ENCODE assay signal across 10 mouse cellular contexts in the genomic region with DNA sequence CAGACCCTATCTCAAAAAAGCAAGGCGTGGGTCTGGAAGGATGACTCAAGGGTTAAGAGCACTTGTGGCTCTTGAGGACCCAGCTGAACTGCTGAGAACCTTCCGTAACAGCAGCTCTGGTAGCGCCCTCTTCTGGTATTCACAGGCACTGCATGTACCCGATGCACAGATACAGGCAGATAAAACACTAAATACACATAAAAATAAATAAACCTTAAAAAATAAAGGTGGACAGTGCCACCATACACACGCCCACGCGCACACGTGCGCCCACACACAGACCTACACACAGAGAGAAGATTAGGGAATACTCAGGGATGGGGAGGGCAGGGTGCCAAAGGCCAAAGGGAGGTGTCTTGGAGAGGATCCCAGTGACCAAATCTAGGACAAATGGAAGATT. TPM values are rescaled to one million over a fixed set of nuclear protein-coding genes. Genes with fewer than 3 reads are reported as not detected.
DNase-seq lines count a peak whose midpoint lies in the region; ATAC-seq and TF ChIP-seq lines count a peak whose summit lies in the region.
"Had no signal": no experiment of that assay in that cellular context is flagged by ENCODE, and none has a peak within 500 bp of the region (broad histone marks: within the 10 kb centered on the region; RNA-seq: fewer than 3 reads in every experiment).

No protein-coding gene starts in this region.

- no peak overlapping the region for H3K27ac ChIP-seq in forebrain, embryonic 11.5 days (ENCODE audit: low read depth, low read length)
- H3K27ac ChIP-seq in forebrain, embryonic 15.5 days (replicated peaks) = no peak overlapping the region
- H3K27ac ChIP-seq in embryonic facial prominence, embryonic 11.5 days (replicated peaks; ENCODE audit: low read depth, low read length) = no peak overlapping the region
- no peak overlapping the region for H3K27ac ChIP-seq in midbrain, postnatal 0 days (ENCODE audit: low read depth, low read length)

- no peak for ATAC-seq in forebrain, embryonic 11.5 days (replicated peaks; ENCODE audit: low FRiP score)
- no peak for ATAC-seq in forebrain, embryonic 15.5 days (replicated peaks)
- ATAC-seq in embryonic facial prominence, embryonic 11.5 days (replicated peaks; ENCODE audit: insufficient number of reproducible peaks, low FRiP score, low TSS enrichment, low read depth) = no peak
- ATAC-seq in midbrain, postnatal 0 days (ENCODE audit: low FRiP score) = no peak

- H3K9ac ChIP-seq in forebrain, embryonic 11.5 days (ENCODE audit: low read length) = no peak overlapping the region
- no peak overlapping the region for H3K9ac ChIP-seq in forebrain, embryonic 15.5 days (replicated peaks)
- no peak overlapping the region for H3K9ac ChIP-seq in embryonic facial prominence, embryonic 11.5 days (replicated peaks; ENCODE audit: low read length)
- H3K9ac ChIP-seq in midbrain, postnatal 0 days (replicated peaks; ENCODE audit: low read length, poor library complexity, severe bottlenecking) = no peak overlapping the region

- no peaks in the 10 kb centered on the region for H3K36me3 ChIP-seq in forebrain, embryonic 11.5 days (ENCODE audit: control insufficient read depth, insufficient read depth, low read length)
- H3K36me3 ChIP-seq in forebrain, embryonic 15.5 days = no peaks in the 10 kb centered on the region
- no peaks in the 10 kb centered on the region for H3K36me3 ChIP-seq in embryonic facial prominence, embryonic 11.5 days (replicated peaks; ENCODE audit: control insufficient read depth, insufficient read depth, low read depth, low read length)
- no peaks in the 10 kb centered on the region for H3K36me3 ChIP-seq in midbrain, postnatal 0 days (ENCODE audit: insufficient read depth, low read length)

- H3K27me3 ChIP-seq in forebrain, embryonic 11.5 days (ENCODE audit: control insufficient read depth, insufficient read depth, low read length) = peaks cover 28% of the 10 kb centered on the region
- H3K27me3 ChIP-seq in forebrain, embryonic 15.5 days = peaks cover 29% of the 10 kb centered on the region
- peaks cover 28% of the 10 kb centered on the region for H3K27me3 ChIP-seq in embryonic facial prominence, embryonic 11.5 days (ENCODE audit: control insufficient read depth, insufficient read depth, low read length)
- peaks cover 22% of the 10 kb centered on the region for H3K27me3 ChIP-seq in midbrain, postnatal 0 days (ENCODE audit: insufficient read depth, low read length)

- H3K4me2 ChIP-seq in forebrain, embryonic 11.5 days (ENCODE audit: low read depth, low read length, severe bottlenecking) = no peak overlapping the region
- no peak overlapping the region for H3K4me2 ChIP-seq in forebrain, embryonic 15.5 days (replicated peaks)
- no peak overlapping the region for H3K4me2 ChIP-seq in embryonic facial prominence, embryonic 11.5 days (ENCODE audit: low read depth, low read length)
- no peak overlapping the region for H3K4me2 ChIP-seq in midbrain, postnatal 0 days (ENCODE audit: low read depth, low read length, poor library complexity, severe bottlenecking)

- peaks cover 2% of the 10 kb centered on the region; the same call in 1 of the 2 replicates for H3K4me1 ChIP-seq in forebrain, embryonic 11.5 days (replicated peaks; ENCODE audit: control insufficient read depth, insufficient read depth, low read length)
- peaks cover 12% of the 10 kb centered on the region for H3K4me1 ChIP-seq in forebrain, embryonic 15.5 days
- peaks cover 2% of the 10 kb centered on the region; the same call in 1 of the 2 replicates for H3K4me1 ChIP-seq in embryonic facial prominence, embryonic 11.5 days (ENCODE audit: control insufficient read depth, insufficient read depth, low read length)
- no peaks in the 10 kb centered on the region for H3K4me1 ChIP-seq in midbrain, postnatal 0 days (ENCODE audit: insufficient read depth, low read length)

- no peaks in the 10 kb centered on the region for H3K9me3 ChIP-seq in forebrain, embryonic 11.5 days (ENCODE audit: control insufficient read depth, low read length)
- no peaks in the 10 kb centered on the region for H3K9me3 ChIP-seq in forebrain, embryonic 15.5 days
- H3K9me3 ChIP-seq in embryonic facial prominence, embryonic 11.5 days (replicated peaks; ENCODE audit: control insufficient read depth, low read length) = no peaks in the 10 kb centered on the region
- no peaks in the 10 kb centered on the region for H3K9me3 ChIP-seq in midbrain, postnatal 0 days (ENCODE audit: low read length)

- H3K4me3 ChIP-seq in forebrain, embryonic 11.5 days (ENCODE audit: low read depth, low read length) = no peak overlapping the region
- H3K4me3 ChIP-seq in forebrain, embryonic 15.5 days = no peak overlapping the region
- H3K4me3 ChIP-seq in embryonic facial prominence, embryonic 11.5 days (ENCODE audit: low read depth, low read length) = no peak overlapping the region
- no peak overlapping the region for H3K4me3 ChIP-seq in midbrain, postnatal 0 days (ENCODE audit: low read depth, low read length)

- 11% methylated on average over 9 of the region's 9 CpGs for WGBS in forebrain, embryonic 11.5 days
- WGBS in forebrain, embryonic 15.5 days = 11% methylated on average over 9 of the region's 9 CpGs
- WGBS in embryonic facial prominence, embryonic 11.5 days = 7% methylated on average over 9 of the region's 9 CpGs
- 7% methylated on average over 9 of the region's 9 CpGs for WGBS in midbrain, postnatal 0 days

- peak; percentile 76 for TF ChIP-seq CTCF in midbrain, postnatal 0 days (IDR thresholded peaks at IDR 0.05)

- peak; percentile 79 for DNase-seq in forebrain, embryonic 11.5 days (ENCODE audit: low spot score)
- peak; percentile 57 for DNase-seq in urinary bladder, postnatal 14 days (ENCODE audit: low spot score)
- DNase-seq in urinary bladder, adult 18-20 months (ENCODE audit: low spot score in 2 of 2) = no peak
- peak; percentile 69 for DNase-seq in embryonic facial prominence, embryonic 11.5 days (ENCODE audit: low spot score)
- DNase-seq in layer of hippocampus, adult 9-10 months (ENCODE audit: low spot score) = peak; percentile 13
- peak; percentile 50 for DNase-seq in midbrain, postnatal 0 days (ENCODE audit: low spot score)
- DNase-seq in testis, postnatal 14 days (ENCODE audit: low spot score) = peak; percentile 62

RNA-seq across cellular contexts. Expression of gene Lypd3, which starts 6.1 kb away (rescaled TPM):
- 0.69 and 0.73 TPM in 2 replicates for polyA plus RNA-seq in forebrain, embryonic 11.5 days (2014; fragmentation: Nextera tagmentation; extraction: Ambion mirVana)
- polyA plus RNA-seq in forebrain, embryonic 15.5 days (2015; fragmentation: Nextera tagmentation; extraction: Ambion mirVana) = 0.18 and 0.23 TPM in 2 replicates
- polyA plus RNA-seq in embryonic facial prominence, embryonic 11.5 days (2014; fragmentation: Nextera tagmentation; extraction: Ambion mirVana) = 2.0 and 2.1 TPM in 2 replicates
- total RNA-seq in midbrain, postnatal 0 days (2014; rRNA removed) = 0.99 and 1.5 TPM in 2 replicates
- polyA plus RNA-seq in midbrain, postnatal 0 days (2015; fragmentation: Nextera tagmentation; extraction: Ambion mirVana) = 1.8 and 2.2 TPM in 2 replicates

RNA-seq across cellular contexts. Expression of gene Phldb3, which starts 31.9 kb away (rescaled TPM):
- polyA plus RNA-seq in forebrain, embryonic 11.5 days (2014; fragmentation: Nextera tagmentation; extraction: Ambion mirVana) = not detected in 2 replicates
- polyA plus RNA-seq in forebrain, embryonic 15.5 days (2015; fragmentation: Nextera tagmentation; extraction: Ambion mirVana) = not detected in 2 replicates
- polyA plus RNA-seq in embryonic facial prominence, embryonic 11.5 days (2014; fragmentation: Nextera tagmentation; extraction: Ambion mirVana) = 0.10 and 0.13 TPM in 2 replicates
- 0.11 and 0.14 TPM in 2 replicates for total RNA-seq in midbrain, postnatal 0 days (2014; rRNA removed)
- polyA plus RNA-seq in midbrain, postnatal 0 days (2015; fragmentation: Nextera tagmentation; extraction: Ambion mirVana) = not detected in 2 replicates

RNA-seq across cellular contexts. Expression of gene Tex101, which starts 34.0 kb away (rescaled TPM):
- not detected in 2 replicates for polyA plus RNA-seq in forebrain, embryonic 11.5 days (2014; fragmentation: Nextera tagmentation; extraction: Ambion mirVana)
- not detected in 2 replicates for polyA plus RNA-seq in forebrain, embryonic 15.5 days (2015; fragmentation: Nextera tagmentation; extraction: Ambion mirVana)
- polyA plus RNA-seq in embryonic facial prominence, embryonic 11.5 days (2014; fragmentation: Nextera tagmentation; extraction: Ambion mirVana) = not detected in 2 replicates
- total RNA-seq in midbrain, postnatal 0 days (2014; rRNA removed) = not detected in 2 replicates
- not detected in 2 replicates for polyA plus RNA-seq in midbrain, postnatal 0 days (2015; fragmentation: Nextera tagmentation; extraction: Ambion mirVana)
- total RNA-seq: layer of hippocampus, postnatal 25 days had no signal
- polyA plus RNA-seq: stomach, embryonic 16.5 days had no signal

RNA-seq across cellular contexts. Expression of gene Zfp575, which starts 55.0 kb away (rescaled TPM):
- polyA plus RNA-seq in forebrain, embryonic 11.5 days (2014; fragmentation: Nextera tagmentation; extraction: Ambion mirVana) = 2.2 and 2.5 TPM in 2 replicates
- 11.6 and 11.7 TPM in 2 replicates for polyA plus RNA-seq in forebrain, embryonic 15.5 days (2015; fragmentation: Nextera tagmentation; extraction: Ambion mirVana)
- 0.91 and 1.4 TPM in 2 replicates for polyA plus RNA-seq in embryonic facial prominence, embryonic 11.5 days (2014; fragmentation: Nextera tagmentation; extraction: Ambion mirVana)
- total RNA-seq in midbrain, postnatal 0 days (2014; rRNA removed) = 2.3 and 3.2 TPM in 2 replicates
- polyA plus RNA-seq in midbrain, postnatal 0 days (2015; fragmentation: Nextera tagmentation; extraction: Ambion mirVana) = 28.3 and 29.5 TPM in 2 replicates

RNA-seq across cellular contexts. Expression of gene Ethe1, which starts 55.1 kb away (rescaled TPM):
- 17.9 and 21.4 TPM in 2 replicates for polyA plus RNA-seq in forebrain, embryonic 11.5 days (2014; fragmentation: Nextera tagmentation; extraction: Ambion mirVana)
- polyA plus RNA-seq in forebrain, embryonic 15.5 days (2015; fragmentation: Nextera tagmentation; extraction: Ambion mirVana) = 17.4 and 18.9 TPM in 2 replicates
- 24.4 and 27.2 TPM in 2 replicates for polyA plus RNA-seq in embryonic facial prominence, embryonic 11.5 days (2014; fragmentation: Nextera tagmentation; extraction: Ambion mirVana)
- total RNA-seq in midbrain, postnatal 0 days (2014; rRNA removed) = 32.2 and 33.4 TPM in 2 replicates
- polyA plus RNA-seq in midbrain, postnatal 0 days (2015; fragmentation: Nextera tagmentation; extraction: Ambion mirVana) = 31.3 and 31.6 TPM in 2 replicates

Comparison
In these comparisons a context has a peak if more than half of its experiments do, and no peak if none do; other contexts are left out.
1. DNase-seq: peak in forebrain, embryonic 11.5 days (single experiment), urinary bladder, postnatal 14 days (single experiment), embryonic facial prominence, embryonic 11.5 days (single experiment), layer of hippocampus, adult 9-10 months (single experiment), midbrain, postnatal 0 days (single experiment) and testis, postnatal 14 days (single experiment); none in urinary bladder, adult 18-20 months (0 of 2).